Mouse (Mus musculus): ENCODE measurements at regions not wholly inside any gene's neighbourhood (a gene's known extent, or its start where the extent isn't known, plus 50 kb on each side); places are given as distances from the start of the nearest gene placed in this dataset.
"Not testable (repeated sequence)": the region's sequence is repeated elsewhere in the genome, so short reads cannot be mapped to it uniquely, and the experiment has no call there.

GRCm38 (mm10) chr3:78958781-78959180, 327.5 kb downstream of the Rapgef2 start:
- Histone ChIP-seq H3K4me3 (ENCODE audit: insufficient read depth, low read length) (no peak overlapping the region), H3K27ac (ENCODE audit: insufficient read depth, low read length) (no peak overlapping the region), H3K4me1 (ENCODE audit: control insufficient read depth, insufficient read depth, low read length) (no peaks in the 10 kb centered on the region)
- TF ChIP-seq POLR2A (IDR thresholded peaks at IDR 0.05; ENCODE audit: low read depth, low read length): no peak
- no peak for TF ChIP-seq CTCF (IDR thresholded peaks at IDR 0.05; ENCODE audit: borderline replicate concordance, insufficient read depth, low read length)

- Histone ChIP-seq H3K27ac (ENCODE audit: insufficient read depth, low read length) (no peak overlapping the region), H3K4me3 (ENCODE audit: insufficient read depth, low read length) (no peak overlapping the region), H3K4me1 (ENCODE audit: control insufficient read depth, insufficient read depth, low read length) (no peaks in the 10 kb centered on the region)
- no peak for TF ChIP-seq POLR2A (IDR thresholded peaks at IDR 0.05; ENCODE audit: low read depth, low read length)
- TF ChIP-seq CTCF (IDR thresholded peaks at IDR 0.05; ENCODE audit: borderline replicate concordance, insufficient read depth, low read length): no peak
These were observed 331.0 kb downstream of the Rapgef2 start for GRCm38 (mm10) chr3:78955364-78955763.

DNA sequence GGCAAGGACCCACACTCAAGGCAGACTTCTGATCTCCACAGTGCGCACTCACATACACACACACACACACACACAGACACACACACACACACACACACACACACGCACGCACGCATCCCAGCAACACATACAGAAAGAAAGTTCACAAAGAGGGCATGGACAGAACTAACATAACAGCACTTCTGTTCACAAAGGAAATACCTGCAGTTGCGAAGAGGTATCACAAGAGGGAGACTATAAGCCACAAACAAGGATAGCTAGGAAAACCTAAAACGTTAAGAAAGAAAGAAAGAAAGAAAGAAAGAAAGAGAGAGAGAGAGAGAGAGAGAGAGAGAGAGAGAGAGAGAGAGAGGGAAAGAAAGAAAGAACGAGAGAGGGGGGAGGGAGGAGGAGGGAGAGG, 336.9 kb downstream of the Rapgef2 start:
- H3K4me1 ChIP-seq (ENCODE audit: control insufficient read depth, insufficient read depth, low read length); H3K27ac ChIP-seq (ENCODE audit: insufficient read depth, low read length); H3K4me3 ChIP-seq (ENCODE audit: insufficient read depth, low read length): not testable (repeated sequence)

GRCm38 (mm10) chr3:78948700-78949099, 337.6 kb downstream of the Rapgef2 start:
- TF ChIP-seq CTCF (IDR thresholded peaks at IDR 0.05; ENCODE audit: borderline replicate concordance, insufficient read depth, low read length): no peak
- TF ChIP-seq POLR2A (IDR thresholded peaks at IDR 0.05; ENCODE audit: low read depth, low read length): no peak
- no peak overlapping the region for H3K4me3 ChIP-seq (ENCODE audit: insufficient read depth, low read length)
- H3K4me1 ChIP-seq (ENCODE audit: control insufficient read depth, insufficient read depth, low read length): no peaks in the 10 kb centered on the region
- no peak overlapping the region for H3K27ac ChIP-seq (ENCODE audit: insufficient read depth, low read length)

DNA sequence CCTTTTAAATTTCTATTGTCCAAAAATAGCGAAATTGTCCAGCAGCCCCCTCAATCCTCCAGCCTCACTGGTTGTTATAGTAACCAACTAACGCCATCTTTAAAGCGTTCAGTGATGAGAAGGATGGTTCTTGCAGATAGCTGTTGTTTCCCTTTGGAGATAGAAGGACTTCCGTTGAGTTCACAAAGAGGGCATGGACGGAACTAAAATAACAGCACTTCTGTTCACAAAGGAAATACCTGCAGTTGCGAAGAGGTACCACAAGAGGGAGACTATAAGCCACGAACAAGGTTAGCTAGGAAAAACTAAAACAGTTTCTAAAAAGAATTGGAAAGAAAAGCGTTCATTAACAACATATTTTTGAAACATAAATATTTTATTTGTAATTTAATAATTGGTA, 338.1 kb downstream of the Rapgef2 start:
- TF ChIP-seq POLR2A (IDR thresholded peaks at IDR 0.05; ENCODE audit: low read depth, low read length): no peak
- no peak for TF ChIP-seq CTCF (IDR thresholded peaks at IDR 0.05; ENCODE audit: borderline replicate concordance, insufficient read depth, low read length)
- H3K4me3 ChIP-seq (ENCODE audit: insufficient read depth, low read length): no peak overlapping the region
- no peaks in the 10 kb centered on the region for H3K4me1 ChIP-seq (ENCODE audit: control insufficient read depth, insufficient read depth, low read length)
- H3K27ac ChIP-seq (ENCODE audit: insufficient read depth, low read length): no peak overlapping the region

- no peak overlapping the region for H3K4me3 ChIP-seq (ENCODE audit: insufficient read depth, low read length)
- TF ChIP-seq CTCF (IDR thresholded peaks at IDR 0.05; ENCODE audit: borderline replicate concordance, insufficient read depth, low read length): no peak
- TF ChIP-seq POLR2A (IDR thresholded peaks at IDR 0.05; ENCODE audit: low read depth, low read length): no peak
- H3K27ac ChIP-seq (ENCODE audit: insufficient read depth, low read length): no peak overlapping the region
- no peaks in the 10 kb centered on the region for H3K4me1 ChIP-seq (ENCODE audit: control insufficient read depth, insufficient read depth, low read length)
These were observed 339.1 kb downstream of the Rapgef2 start for GRCm38 (mm10) chr3:78947183-78947582.

GRCm38 (mm10) chr3:78944185-78944584, 342.1 kb downstream of the Rapgef2 start:
- Histone ChIP-seq H3K4me1 (ENCODE audit: control insufficient read depth, insufficient read depth, low read length) (no peaks in the 10 kb centered on the region), H3K4me3 (ENCODE audit: insufficient read depth, low read length) (no peak overlapping the region), H3K27ac (ENCODE audit: insufficient read depth, low read length) (no peak overlapping the region)
- TF ChIP-seq POLR2A (IDR thresholded peaks at IDR 0.05; ENCODE audit: low read depth, low read length) (no peak), CTCF (IDR thresholded peaks at IDR 0.05; ENCODE audit: borderline replicate concordance, insufficient read depth, low read length) (no peak)

- H3K27ac ChIP-seq (ENCODE audit: insufficient read depth, low read length): no peak overlapping the region
- TF ChIP-seq POLR2A (IDR thresholded peaks at IDR 0.05; ENCODE audit: low read depth, low read length) (no peak), CTCF (IDR thresholded peaks at IDR 0.05; ENCODE audit: borderline replicate concordance, insufficient read depth, low read length) (no peak)
- no peak overlapping the region for H3K4me3 ChIP-seq (ENCODE audit: insufficient read depth, low read length)
- H3K4me1 ChIP-seq (ENCODE audit: control insufficient read depth, insufficient read depth, low read length): no peaks in the 10 kb centered on the region
These were observed 353.3 kb downstream of the Rapgef2 start for GRCm38 (mm10) chr3:78932975-78933374.

DNA sequence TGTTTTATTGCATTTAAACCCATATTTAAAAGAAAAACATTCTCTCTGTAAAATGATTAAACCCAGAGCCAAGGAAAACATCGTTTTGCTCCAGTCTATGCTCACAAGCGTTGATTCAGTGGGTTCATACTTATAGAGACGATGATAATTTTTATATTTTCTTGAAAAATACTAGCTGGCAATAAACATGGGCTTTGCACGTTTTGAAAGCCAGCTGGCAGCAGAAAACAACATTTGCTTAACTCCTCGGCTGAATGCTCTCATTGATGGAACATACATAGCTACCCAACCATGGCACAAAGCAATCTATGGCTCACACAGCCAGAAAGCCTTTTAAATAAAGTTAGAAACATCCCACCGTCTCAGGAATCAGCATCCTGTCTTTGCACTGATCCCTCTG, 366.5 kb downstream of the Rapgef2 start:
- Histone ChIP-seq H3K4me3 (ENCODE audit: insufficient read depth, low read length) (no peak overlapping the region), H3K27ac (ENCODE audit: insufficient read depth, low read length) (no peak overlapping the region)
- TF ChIP-seq POLR2A (IDR thresholded peaks at IDR 0.05; ENCODE audit: low read depth, low read length) (no peak), CTCF (IDR thresholded peaks at IDR 0.05; ENCODE audit: borderline replicate concordance, insufficient read depth, low read length) (no peak)

GRCm38 (mm10) chr3:78919407-78919806, 366.9 kb downstream of the Rapgef2 start:
- no peaks in the 10 kb centered on the region for H3K4me1 ChIP-seq (ENCODE audit: control insufficient read depth, insufficient read depth, low read length)
- TF ChIP-seq POLR2A (IDR thresholded peaks at IDR 0.05; ENCODE audit: low read depth, low read length): no peak
- peak; percentile 75; the same call in 1 of the 2 replicates for TF ChIP-seq CTCF (IDR thresholded peaks at IDR 0.05; ENCODE audit: borderline replicate concordance, insufficient read depth, low read length)
- H3K4me3 ChIP-seq (ENCODE audit: insufficient read depth, low read length): no peak overlapping the region
- no peak overlapping the region for H3K27ac ChIP-seq (ENCODE audit: insufficient read depth, low read length)

More for the DNA sequence above, 366.5 kb downstream of the Rapgef2 start:
- no peaks in the 10 kb centered on the region for H3K4me1 ChIP-seq (ENCODE audit: control insufficient read depth, insufficient read depth, low read length)

GRCm38 (mm10) chr3:78908196-78908844, 378.0 kb downstream of the Rapgef2 start:
- H3K4me3 ChIP-seq (ENCODE audit: insufficient read depth, low read length): no peak overlapping the region
- no peaks in the 10 kb centered on the region for H3K4me1 ChIP-seq (ENCODE audit: control insufficient read depth, insufficient read depth, low read length)
- no peak for TF ChIP-seq POLR2A (IDR thresholded peaks at IDR 0.05; ENCODE audit: low read depth, low read length)
- TF ChIP-seq CTCF (IDR thresholded peaks at IDR 0.05; ENCODE audit: borderline replicate concordance, insufficient read depth, low read length): no peak
- H3K27ac ChIP-seq (ENCODE audit: insufficient read depth, low read length): no peak overlapping the region

All from embryonic fibroblast, embryonic 13.5 days (primary cell).